19 mouse cellular contexts compared by ENCODE assay signal in the genomic region with DNA sequence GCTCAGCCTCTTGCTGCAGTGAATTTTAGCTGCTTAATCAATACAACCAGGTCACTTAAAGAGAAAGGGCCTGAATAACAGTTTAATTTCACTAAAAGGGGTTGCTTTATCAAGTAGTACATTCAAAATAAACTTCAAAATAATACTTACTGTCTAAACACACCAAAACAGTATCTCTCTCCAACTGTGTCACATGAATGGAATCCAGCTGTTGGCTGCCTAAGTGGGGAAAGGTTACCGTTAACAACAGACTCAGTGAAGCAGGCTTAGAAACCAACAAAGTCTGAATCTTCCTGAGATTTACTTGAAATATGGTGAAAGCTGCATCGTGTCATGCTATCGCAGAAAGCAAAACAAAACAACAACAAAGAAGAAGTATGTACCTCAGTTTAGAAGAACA. TPM values are rescaled to one million over a fixed set of nuclear protein-coding genes. Genes with fewer than 3 reads are reported as not detected.
DNase-seq lines count a peak whose midpoint lies in the region; ATAC-seq lines count a peak whose summit lies in the region.
"Had no signal": no experiment of that assay in that cellular context is flagged by ENCODE, and none has a peak within 500 bp of the region (broad histone marks: within the 10 kb centered on the region; RNA-seq: fewer than 3 reads in every experiment).

No protein-coding gene starts in this region.

- peaks cover 36% of the 10 kb centered on the region for H3K36me3 ChIP-seq in heart, embryonic 15.5 days

- no peak overlapping the region for H3K9ac ChIP-seq in heart, embryonic 15.5 days
- H3K9ac ChIP-seq: embryonic facial prominence, embryonic 13.5 days; limb, embryonic 13.5 days had no signal

- peak; percentile 19 for DNase-seq in heart, adult 8-10 months (ENCODE audit: low spot score)
- no peak for DNase-seq in heart, postnatal 4 days
- DNase-seq in kidney, postnatal 10 days = peak; percentile 33
- DNase-seq in kidney, adult 9 months = no peak
- DNase-seq in NIH3T3 (ENCODE audit: low read depth) = peak; percentile 47
- DNase-seq in Muller cell, postnatal 12 days (ENCODE audit: inconsistent ontology term) = no peak
- no peak for DNase-seq in embryo, embryonic 11 days
- DNase-seq: adrenal gland, postnatal 36 days; B cell, adult 2 months; cerebellum, adult 8-10 months; kidney, adult 8-10 months; right cerebral cortex, adult 18-20 months; thymus, adult 2 months had no signal

- 0 out of 2 replicates have a peak overlapping the region, but pooled peaks have one; percentile 20 for H3K27ac ChIP-seq in heart, embryonic 15.5 days
- H3K27ac ChIP-seq: embryonic facial prominence, embryonic 13.5 days; limb, embryonic 13.5 days had no signal

- ATAC-seq in heart, embryonic 15.5 days (replicated peaks; ENCODE audit: insufficient number of reproducible peaks, insufficient read depth, low FRiP score, low read depth) = no peak
- ATAC-seq: hindbrain, embryonic 16.5 days; Patski had no signal

- no peaks in the 10 kb centered on the region for H3K9me3 ChIP-seq in heart, embryonic 15.5 days (replicated peaks)
- H3K9me3 ChIP-seq: embryonic facial prominence, embryonic 13.5 days; forebrain, embryonic 10.5 days; limb, embryonic 13.5 days had no signal

- H3K4me3 ChIP-seq in heart, embryonic 15.5 days = no peak overlapping the region
- H3K4me3 ChIP-seq: embryonic facial prominence, embryonic 13.5 days; forebrain, embryonic 10.5 days; limb, embryonic 13.5 days had no signal

- peaks cover 27% of the 10 kb centered on the region for H3K4me1 ChIP-seq in heart, embryonic 15.5 days (replicated peaks)
- H3K4me1 ChIP-seq: embryonic facial prominence, embryonic 13.5 days; limb, embryonic 13.5 days had no signal

- H3K27me3 ChIP-seq in heart, embryonic 15.5 days = no peaks in the 10 kb centered on the region
- H3K27me3 ChIP-seq: embryonic facial prominence, embryonic 13.5 days; limb, embryonic 13.5 days; Patski had no signal

- H3K4me2 ChIP-seq in heart, embryonic 15.5 days = no peak overlapping the region
- H3K4me2 ChIP-seq: embryonic facial prominence, embryonic 13.5 days; limb, embryonic 13.5 days had no signal

- WGBS in heart, embryonic 15.5 days = 70% methylated on average over 3 of the region's 3 CpGs

RNA-seq across cellular contexts. Expression of a gene that starts 21.9 kb away (rescaled TPM):
- total RNA-seq in heart, adult 8-10 months (2022) = 10 to 100 TPM; 11.8 to 17.0 (median 14.4) TPM
- total RNA-seq in heart, postnatal 4 days (2021) = 10 to 100 TPM; 12.3 to 12.7 TPM
- 4.6 and 7.1 TPM in 2 replicates for polyA plus RNA-seq in heart, embryonic 15.5 days (2015; fragmentation: Nextera tagmentation; extraction: Ambion mirVana)

Comparison
In these comparisons a context has a peak if more than half of its experiments do, and no peak if none do; other contexts are left out.
1. DNase-seq: peak in heart, adult 8-10 months (single experiment), kidney, postnatal 10 days (single experiment) and NIH3T3 (single experiment); none in heart, postnatal 4 days (single experiment), kidney, adult 9 months (single experiment), Muller cell, postnatal 12 days (single experiment) and embryo, embryonic 11 days (single experiment).